Mouse (Mus musculus) thymus, postnatal 25 days (tissue): Measurements from ENCODE around the gene Sestd1.

Source experiments
- DNase-seq: peaks from one replicate; pipeline ENCODE4 v3.0.0; 2022

The Sestd1 gene

GRCm38 (mm10) chr2:77270136-77270535, 10.3 kb downstream of the Sestd1 start:
- no peak for DNase-seq

GRCm38 (mm10) chr2:77268612-77269239, 11.7 kb downstream of the Sestd1 start:
- no peak for DNase-seq

DNA sequence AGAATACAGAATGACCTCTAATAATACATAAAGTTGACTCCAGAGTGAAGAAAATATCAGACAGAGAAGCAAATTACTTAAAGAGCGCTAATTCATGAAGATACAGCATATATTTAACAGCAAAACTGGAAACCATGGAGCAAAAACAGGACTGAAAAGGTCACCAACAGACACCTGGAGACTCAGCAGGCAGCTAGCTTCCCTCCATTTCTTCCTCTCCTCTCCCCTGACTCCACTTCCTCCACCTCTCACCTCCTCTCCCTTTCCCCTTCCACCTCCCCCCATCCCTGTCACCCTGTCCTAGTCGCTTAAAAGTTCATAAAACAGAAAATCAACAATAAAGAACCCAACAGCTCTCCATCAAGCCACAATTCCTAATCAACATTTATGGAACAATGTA, 13.5 kb downstream of the Sestd1 start:
- DNase-seq: no peak

DNA sequence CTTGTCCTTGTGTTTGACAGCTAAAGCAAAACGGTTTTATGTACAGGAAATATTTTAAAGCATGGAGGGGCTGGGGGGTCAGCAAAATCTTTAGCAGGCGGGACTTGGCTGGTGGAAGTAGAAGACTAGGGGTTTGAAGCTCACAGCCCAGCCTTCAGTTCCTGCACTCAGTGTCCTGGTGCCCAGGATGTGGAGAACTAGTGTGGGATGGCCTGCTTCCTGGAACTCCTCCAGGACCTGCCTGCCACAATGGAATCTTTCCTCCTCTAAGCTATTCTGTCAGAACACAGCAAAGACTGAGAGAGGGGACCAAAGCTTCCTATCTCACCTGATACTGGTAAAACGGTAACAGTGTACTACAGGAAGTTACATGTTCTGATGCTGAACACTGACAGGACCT, 14.4 kb downstream of the Sestd1 start:
- DNase-seq: no peak

- no peak for DNase-seq
Observed at GRCm38 (mm10) chr2:77265301-77265700, 15.1 kb downstream of the Sestd1 start.

- no peak for DNase-seq
Observed at GRCm38 (mm10) chr2:77264550-77264949, 15.8 kb downstream of the Sestd1 start.

DNA sequence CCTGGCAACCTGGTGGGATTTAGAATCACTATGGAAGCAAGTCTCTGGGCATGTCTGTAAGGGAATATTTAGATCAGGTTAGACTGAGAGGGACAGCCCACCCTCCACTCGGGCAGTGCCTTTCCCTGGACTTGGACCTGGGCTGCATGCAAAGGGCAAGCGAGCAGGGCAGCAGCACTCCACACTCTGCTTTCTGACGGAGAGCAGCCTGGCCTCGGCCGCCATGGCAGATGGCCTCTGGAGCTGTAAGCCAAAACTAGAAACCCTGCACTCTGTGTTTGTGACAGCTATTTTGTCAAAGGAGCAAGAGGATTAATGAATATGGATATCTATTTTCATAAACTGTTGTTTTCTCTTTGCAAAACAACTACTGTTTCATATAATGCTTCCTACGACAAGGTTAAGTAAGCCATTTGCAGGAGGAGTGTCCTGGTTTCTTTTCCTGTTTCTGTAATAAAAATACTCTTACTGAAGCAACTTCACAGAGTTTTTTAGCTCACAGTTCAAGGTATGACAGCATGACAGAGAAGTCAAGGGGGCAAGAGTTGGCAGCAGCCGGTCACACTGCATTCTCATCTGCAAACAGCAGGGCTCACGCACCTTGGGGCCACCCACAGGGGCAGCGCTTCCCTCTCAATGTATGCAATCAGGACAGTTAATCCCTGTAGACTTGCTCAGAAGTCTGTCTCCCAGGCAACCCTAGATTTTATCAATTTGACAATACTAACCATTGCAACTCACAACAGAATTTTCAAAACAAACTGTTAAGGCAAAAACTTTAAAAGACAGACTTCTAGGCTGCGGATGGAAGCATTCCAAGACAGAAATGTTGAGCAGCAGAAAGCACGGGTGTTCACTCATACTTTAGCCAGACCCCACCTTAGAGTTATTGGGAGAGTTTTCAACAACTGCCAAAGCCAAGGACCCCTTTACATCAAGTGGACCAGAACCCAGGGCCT, 16.6 kb downstream of the Sestd1 start:
- no peak for DNase-seq

DNA sequence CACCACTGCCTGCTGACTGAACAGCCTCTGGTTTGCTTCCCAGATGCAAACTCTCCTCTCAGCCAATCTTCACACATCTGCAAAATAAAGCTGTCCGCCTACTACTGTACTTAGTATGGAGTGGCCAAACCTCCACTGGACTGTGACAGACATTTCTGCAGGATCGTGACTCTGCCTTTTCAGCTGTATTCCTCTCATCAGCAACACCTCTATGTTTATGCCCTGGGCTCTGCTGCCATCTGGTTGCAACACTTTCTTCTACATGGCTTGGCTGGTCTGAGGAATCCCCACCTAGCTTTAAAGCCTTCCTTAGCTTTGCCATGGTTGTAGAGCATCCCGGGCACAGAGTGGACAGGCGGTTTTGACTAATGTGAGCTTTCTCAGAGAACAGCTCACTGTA, 20.3 kb downstream of the Sestd1 start:
- no peak for DNase-seq

- DNase-seq: no peak
Observed at GRCm38 (mm10) chr2:77253227-77253626, 27.2 kb downstream of the Sestd1 start.

DNA sequence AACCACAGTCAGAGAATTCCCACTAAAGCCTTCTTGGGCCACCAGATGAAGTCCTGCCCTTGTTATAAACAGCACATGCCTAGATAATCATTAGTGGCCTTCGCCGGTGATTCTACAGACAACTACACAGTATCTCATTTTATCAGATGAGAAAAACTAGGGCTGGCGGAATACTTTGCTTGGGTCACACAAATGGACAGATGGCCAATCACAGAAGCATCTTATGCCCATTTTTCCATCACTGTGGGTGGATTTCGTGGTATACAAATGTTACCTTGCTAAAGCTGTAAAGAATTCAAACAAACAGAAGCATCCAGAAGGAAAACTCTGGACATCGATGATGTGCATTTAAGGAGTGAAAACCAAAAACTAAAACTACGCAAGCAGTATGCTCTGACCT, 28.7 kb downstream of the Sestd1 start:
- DNase-seq: no peak

DNA sequence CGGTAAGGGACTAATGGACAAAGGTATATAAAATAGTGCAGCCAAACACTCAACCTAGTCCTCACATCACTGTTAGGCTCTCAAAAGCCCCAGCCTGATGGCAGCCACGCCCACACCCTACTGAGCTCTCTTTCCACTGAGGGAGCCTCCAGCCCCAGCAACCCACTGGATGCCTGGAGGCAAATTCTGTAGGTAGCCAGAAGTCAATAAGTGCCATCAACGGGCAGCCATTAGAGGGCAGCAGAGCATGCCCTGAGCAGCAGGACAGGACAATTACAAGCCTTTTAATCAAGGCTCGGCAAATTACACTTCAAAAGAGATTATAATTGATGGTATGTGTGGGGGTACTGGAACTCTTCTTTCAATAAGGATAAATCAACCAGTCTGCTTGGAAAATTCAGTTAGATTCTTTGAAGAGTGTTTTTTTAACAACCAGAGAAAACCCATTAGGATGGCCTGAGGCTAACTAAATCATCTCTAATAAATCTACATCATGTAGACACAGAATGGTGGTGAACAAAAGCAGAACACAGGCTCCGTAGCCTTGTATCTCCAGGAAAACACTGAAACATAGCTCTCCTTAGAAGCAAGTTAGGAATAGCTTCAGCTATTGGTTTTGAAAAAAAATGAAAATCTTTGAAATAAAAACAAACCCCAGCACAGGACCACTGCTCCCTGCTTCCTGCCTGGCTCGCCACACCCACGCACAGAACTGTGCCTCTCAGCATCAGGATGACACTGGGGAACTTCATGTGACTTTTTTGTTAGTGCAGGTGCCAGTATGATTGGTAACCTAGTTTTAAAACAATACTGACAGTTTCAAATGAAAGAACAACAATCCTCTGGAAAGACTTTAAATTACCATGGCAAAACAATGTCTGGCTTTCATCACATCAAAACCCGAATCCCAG, 30.4 kb downstream of the Sestd1 start:
- peak; percentile 26 for DNase-seq

GRCm38 (mm10) chr2:77248416-77248815, 32.0 kb downstream of the Sestd1 start:
- no peak for DNase-seq

GRCm38 (mm10) chr2:77247200-77247830, 33.1 kb downstream of the Sestd1 start:
- no peak for DNase-seq

DNA sequence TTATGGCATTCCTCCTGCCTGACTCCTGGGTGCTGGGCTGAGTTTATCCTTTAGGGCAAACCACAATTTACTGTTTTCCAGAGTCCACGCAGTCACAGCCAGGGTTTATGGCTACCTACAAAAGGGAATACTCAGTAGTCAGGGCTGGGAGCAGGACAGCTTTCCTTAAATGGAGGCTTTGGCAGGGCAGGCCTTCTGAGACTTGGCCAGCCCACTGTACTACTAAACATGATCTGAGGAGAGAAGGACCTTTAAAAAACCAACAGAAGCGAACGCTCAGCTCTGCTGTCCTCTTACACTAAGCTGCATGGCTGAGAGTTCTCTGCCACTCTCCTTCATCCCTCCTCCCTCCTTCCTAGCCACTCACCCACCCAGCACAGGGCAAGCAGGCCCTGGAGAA, 34.6 kb downstream of the Sestd1 start:
- DNase-seq: no peak

- no peak for DNase-seq
Observed at GRCm38 (mm10) chr2:77242248-77242647, 38.1 kb downstream of the Sestd1 start.

DNA sequence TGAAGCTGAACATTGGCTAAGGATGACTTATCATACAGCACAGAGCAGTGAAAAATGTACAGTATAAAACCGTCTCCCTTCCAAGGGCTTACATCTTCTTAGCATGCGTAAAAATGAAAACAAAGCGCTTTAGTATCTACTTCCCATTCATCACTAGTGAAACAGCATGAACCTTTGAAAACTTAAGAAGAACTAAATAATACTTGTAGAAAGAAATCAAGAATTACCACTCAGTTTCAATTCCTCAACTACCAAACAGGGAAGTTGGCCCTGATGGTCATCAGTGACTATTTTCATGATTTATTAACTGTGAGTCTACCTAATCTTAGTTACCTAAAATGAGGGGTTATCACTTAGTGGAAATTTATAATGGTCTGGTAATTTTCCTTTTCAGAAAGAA, 41.8 kb downstream of the Sestd1 start:
- DNase-seq: no peak

DNA sequence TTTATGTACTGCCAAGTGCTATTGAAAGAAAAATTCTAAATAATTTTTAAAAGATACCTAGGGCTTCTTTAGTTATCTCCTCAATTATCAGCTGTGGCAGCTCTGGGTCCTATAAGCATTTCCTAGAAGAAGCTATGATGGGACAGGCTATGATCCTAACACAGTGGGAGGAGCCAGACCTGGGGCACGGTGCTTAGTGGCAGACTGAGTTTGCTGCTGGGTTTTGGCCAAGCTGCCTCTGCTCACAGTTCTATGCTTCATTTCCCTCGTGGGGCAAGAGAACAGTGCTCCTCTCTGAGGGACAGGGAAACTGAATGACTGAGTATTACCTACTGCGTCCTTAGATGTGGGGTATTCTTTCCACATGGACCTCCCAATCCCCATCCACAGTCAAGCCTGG, 42.3 kb downstream of the Sestd1 start:
- no peak for DNase-seq

GRCm38 (mm10) chr2:77236860-77237259, 43.5 kb downstream of the Sestd1 start:
- no peak for DNase-seq

DNA sequence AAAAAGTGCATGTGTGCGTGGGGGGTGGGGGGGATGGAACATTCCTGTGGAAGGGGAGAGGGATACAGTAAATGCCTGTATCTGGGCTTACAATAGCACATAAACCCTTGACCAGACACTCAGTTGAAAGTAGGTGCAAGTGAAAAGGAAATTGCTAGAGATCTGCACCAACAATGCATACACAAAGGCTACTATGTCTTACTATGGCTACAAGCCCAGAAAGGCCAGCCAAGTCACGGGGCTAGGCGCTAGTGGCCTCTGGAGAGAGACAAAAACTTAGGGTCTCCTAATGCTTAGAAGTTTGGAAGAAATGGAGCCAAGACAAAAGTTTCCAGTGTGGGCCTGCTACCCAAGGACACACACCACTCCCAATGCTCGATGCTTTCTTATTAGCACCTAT, 44.5 kb downstream of the Sestd1 start:
- DNase-seq: no peak

DNA sequence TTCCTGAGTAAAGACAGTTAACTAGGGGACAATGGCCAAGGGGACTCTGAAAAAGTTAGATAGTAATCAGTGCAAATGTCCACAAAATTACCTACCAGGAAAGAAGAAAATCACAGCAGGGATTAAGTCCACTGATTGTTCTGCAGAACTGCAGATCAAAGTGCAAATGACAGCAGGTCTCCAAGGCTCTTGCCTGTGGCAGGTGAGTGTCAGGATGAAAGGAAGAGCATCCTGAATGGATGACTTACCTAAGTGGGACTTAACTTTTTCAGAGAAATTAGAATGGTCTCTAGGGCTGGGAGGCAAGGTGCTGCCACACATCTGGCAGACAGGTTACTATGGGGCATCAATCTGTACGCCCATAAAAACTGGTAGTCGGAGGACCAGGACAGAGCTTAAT, 47.8 kb downstream of the Sestd1 start:
- no peak for DNase-seq

GRCm38 (mm10) chr2:77220960-77221359, 59.4 kb downstream of the Sestd1 start:
- no peak for DNase-seq

DNA sequence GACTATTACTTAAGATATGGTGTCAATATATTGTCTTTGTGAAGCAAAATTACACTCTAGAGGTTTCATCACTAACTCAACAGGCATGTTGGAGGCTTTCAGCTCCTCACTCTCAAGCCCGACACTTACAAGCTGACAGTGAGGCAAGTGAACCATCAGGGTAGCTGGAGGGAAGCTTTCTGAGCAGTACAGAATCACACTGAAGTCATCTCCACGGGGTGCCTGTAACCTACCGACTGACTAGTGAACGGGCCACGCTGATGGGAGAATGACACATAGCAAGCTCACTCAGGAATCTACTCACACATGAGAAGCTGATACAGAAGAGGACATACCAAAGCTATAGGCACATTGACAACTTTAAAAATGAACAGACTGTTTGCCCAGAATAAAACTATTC, 67.5 kb downstream of the Sestd1 start:
- DNase-seq: no peak

GRCm38 (mm10) chr2:77206951-77207350, 73.4 kb downstream of the Sestd1 start:
- DNase-seq: no peak
